Mouse (Mus musculus) brain, embryonic 14.5 days (tissue): ENCODE results near the gene Zfp362. TPM values are rescaled to one million over a fixed set of nuclear protein-coding genes. Genes with fewer than 3 reads are reported as not detected.

Experiments used
- DNase-seq: peaks from one replicate; pipeline ENCODE4 v3.0.0-alpha.2; 2011; ENCODE audit warnings: low read depth
- CTCF ChIP-seq: fragments of 200-500 bp; IDR thresholded peaks from 2 replicates; pipeline ENCODE4 v1.5.1; 2012; ENCODE audit warnings: inconsistent platforms, mild to moderate bottlenecking, moderate library complexity, borderline replicate concordance; ENCODE audit not compliant: insufficient read depth, insufficient read length; ENCODE audit errors: extremely low read depth
- POLR2A ChIP-seq: fragments of 200-500 bp; IDR thresholded peaks from 2 replicates; pipeline ENCODE4 v1.6.1; 2012; ENCODE audit warnings: mild to moderate bottlenecking, inconsistent platforms, borderline replicate concordance; ENCODE audit not compliant: poor library complexity, insufficient read depth, insufficient read length, severe bottlenecking; ENCODE audit errors: extremely low read depth
- polyA plus RNA-seq: library from polyadenylated mRNA; depleted of rRNA; stranded (reverse); fragments of >200 nt; gene quantifications from 2 replicates; pipeline ENCODE4 v1.2.3, GENCODE M21; 2012

The Zfp362 gene
- polyA plus RNA-seq, 1 experiment: 94.1 TPM

DNA sequence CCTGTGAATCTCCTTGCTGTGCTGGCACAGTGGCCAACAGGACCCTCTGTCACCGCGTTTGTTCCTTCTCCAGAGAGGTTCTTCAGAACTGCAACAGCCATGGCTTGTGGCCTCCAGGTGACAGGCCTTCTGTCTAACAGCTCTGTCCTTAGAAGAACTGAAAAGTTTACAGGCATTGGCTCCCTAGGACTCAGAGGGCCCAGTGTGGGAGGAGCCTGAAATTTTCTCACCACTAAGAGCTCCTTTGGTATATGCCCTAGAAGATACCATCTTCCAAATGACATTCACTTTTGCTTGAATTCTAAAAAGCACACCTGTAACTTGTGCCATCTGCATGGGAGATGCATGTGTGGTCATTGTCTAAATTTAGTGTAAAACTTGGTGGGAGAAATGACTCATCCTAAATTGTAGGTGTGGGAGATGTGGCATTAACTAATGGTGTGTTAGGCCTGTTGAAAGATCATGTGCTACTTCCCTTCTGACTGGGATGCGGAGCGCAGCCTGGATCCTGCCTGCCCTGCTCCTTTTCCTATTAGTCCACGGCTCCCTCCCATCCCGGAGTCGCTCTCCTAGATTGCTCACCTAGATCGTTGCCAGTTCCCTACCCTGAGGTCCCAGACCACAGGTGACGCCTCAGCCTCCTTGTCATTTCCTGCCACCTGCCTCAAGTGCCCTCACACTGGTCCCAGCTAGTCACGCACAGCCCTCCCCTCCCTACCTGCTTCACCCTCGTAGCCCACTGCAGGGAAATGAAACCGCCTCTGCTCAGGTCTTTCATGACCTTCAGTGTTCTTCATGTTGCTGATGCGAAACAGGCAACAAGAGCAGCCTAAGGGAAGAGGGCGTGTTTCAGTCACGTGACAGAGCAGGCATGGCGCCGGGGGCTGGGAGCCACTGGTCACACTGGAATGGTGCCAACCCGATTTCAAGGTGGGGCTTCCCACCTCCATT lies 70.8 kb downstream of the Zfp362 start:
- TF ChIP-seq POLR2A (no peak), CTCF (no peak)
- DNase-seq: no peak

- DNase-seq: peak; percentile 92
- TF ChIP-seq CTCF (no peak), POLR2A (no peak)
These were observed 71.6 kb downstream of the Zfp362 start for GRCm38 (mm10) chr4:128734217-128734616.

DNA sequence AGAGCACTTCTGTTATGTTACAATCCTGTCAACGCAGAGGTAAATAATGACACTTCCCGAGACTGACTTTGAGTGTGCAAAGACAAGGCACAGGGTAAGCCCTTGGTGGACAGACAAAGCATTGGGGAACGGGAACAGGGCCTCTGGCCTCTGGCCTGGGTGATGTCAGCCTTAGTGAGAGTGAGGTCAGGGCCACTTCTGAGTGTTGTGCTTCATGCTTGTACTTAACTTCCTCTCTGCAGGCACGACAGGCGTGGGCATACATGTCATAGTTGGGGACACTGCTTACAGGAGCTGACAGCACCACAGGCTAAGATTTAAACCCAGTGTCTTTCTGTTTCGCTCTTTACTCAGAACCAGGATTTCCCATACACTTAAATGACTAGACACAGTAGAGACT lies 72.3 kb downstream of the Zfp362 start:
- TF ChIP-seq POLR2A: no peak
- no peak for TF ChIP-seq CTCF

GRCm38 (mm10) chr4:128732794-128733193 lies 73.1 kb downstream of the Zfp362 start:
- no peak for DNase-seq
- TF ChIP-seq POLR2A (no peak), CTCF (no peak)

More for the DNA sequence above, 72.3 kb downstream of the Zfp362 start:
- DNase-seq: no peak

- no peak for DNase-seq
- TF ChIP-seq CTCF (no peak), POLR2A (no peak)
These were observed 75.6 kb downstream of the Zfp362 start for GRCm38 (mm10) chr4:128730271-128730670.

DNA sequence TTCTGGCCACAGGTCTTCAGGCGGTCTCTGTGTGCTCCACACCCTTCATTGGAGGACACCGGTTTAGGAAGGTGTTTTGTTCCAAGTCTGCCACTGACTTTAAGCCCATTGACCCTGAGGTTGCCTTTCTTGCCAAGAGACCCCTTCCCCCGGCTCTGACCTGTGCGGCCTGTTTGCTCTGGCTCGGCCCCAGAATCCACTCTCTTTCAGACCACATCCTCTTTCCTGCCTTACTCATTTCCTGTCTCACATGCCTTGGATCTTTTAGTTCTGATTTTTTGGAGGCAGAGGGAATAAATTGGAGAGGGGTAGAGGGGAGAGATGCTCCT lies 76.2 kb downstream of the Zfp362 start:
- DNase-seq: no peak
- TF ChIP-seq POLR2A: no peak
- TF ChIP-seq CTCF: no peak

GRCm38 (mm10) chr4:128729033-128729708 lies 76.7 kb downstream of the Zfp362 start:
- no peak for TF ChIP-seq CTCF
- no peak for TF ChIP-seq POLR2A
- DNase-seq: peak; percentile 92

DNA sequence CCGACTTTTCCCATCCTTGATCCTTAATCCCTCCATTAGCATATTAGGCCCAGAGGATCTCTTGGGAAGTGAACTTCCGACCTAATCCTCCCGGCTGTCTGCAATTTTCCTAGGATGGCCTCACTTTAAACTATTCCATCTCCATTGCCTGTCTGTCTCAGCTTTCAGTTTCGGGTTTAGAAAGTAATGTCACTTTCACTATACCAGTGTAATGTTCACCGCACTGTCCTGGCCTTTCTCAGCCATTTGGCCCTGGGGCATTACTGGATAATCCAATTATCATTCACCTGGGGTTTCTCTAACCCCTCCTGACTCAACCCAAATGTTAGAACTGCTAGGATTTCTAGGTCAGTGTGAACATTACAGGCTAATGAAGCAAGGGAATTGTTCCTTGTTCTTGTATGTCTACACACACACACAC lies 77.4 kb downstream of the Zfp362 start:
- DNase-seq: peak; percentile 48
- no peak for TF ChIP-seq CTCF
- TF ChIP-seq POLR2A: no peak

GRCm38 (mm10) chr4:128727721-128728430 lies 78.0 kb downstream of the Zfp362 start:
- TF ChIP-seq CTCF: no peak
- no peak for TF ChIP-seq POLR2A
- DNase-seq: peak; percentile 44

DNA sequence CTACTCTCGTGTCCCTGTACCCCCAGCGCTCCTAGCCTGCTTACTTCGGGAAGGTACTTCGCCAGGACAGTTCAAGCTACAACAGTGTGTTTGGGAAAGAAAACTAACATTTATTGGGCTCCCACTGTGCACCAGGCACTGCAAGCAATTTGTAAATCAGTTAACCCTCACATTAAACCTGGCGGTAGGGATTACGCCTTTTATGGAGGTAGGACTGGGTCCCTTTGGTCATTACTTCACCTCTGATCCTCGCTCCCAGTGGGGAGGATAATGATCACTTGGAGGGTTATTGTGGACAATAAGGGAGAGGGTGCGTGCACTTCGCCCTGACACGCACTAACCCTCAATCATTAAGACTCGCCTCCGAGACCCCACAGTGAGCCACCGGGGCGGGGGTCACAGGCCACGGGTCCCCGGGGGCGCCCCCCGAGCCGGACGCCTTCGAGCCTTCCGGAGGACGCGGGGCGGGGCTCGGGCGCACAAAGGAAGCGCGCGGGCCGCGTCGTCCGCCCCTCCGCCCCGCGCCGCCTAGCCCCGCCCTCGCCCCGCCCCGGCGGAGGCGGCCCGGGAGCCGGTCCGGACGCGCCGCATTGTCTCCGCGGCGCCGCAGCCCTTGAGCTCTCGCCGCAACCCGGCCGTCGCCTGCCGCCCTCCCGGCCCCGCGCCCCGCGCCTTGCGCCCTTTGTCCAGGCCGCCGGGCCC lies 78.7 kb downstream of the Zfp362 start:
- no peak for TF ChIP-seq CTCF
- TF ChIP-seq POLR2A: peak; percentile 97
- DNase-seq: peak; percentile 91
